Mouse (Mus musculus): ENCODE results near the gene Praf2.
A peak's percentile ranks its signal among the peaks of the same experiment; 100 is the strongest.
"Not testable (repeated sequence)": the region's sequence is repeated elsewhere in the genome, so short reads cannot be mapped to it uniquely, and the experiment has no call there.

Gene Praf2

DNA sequence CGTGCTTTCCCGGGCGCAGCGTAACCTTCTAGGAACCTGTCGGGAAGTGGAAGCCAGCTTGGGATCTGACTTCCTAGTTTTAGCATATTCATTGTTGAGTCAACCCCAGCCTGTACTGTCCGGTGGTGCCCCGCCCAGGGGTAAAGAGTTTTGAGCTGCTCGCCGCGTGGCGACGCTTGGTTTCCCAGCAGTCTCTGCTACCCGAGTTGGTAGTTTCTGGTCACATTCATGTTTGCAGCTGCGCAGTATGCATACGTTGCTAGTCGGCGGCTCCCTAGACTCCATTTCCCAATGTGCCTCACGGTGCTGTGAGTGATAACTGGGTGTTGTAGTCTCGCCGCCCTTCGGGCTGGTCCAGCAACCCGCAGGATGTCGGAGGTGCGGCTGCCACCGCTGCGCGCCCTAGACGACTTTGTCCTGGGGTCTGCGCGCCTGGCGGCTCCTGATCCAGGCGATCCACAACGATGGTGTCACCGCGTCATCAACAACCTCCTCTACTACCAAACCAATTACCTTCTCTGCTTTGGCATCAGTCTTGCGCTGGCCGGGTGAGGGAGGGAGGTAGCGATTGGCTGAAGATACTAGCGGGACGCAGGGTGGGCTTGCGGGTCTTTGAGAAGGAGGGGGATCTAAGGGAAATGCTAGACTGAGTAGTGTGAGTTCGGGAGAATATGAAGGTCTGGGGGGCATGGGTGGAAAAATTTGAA is at the start of gene Praf2:
Gene Praf2, plus strand, starts transcription at position 225 of the 707 bp plus-strand sequence.
- DNase-seq (ENCODE audit: low read depth, low spot score), result peak; percentile 74

DNA sequence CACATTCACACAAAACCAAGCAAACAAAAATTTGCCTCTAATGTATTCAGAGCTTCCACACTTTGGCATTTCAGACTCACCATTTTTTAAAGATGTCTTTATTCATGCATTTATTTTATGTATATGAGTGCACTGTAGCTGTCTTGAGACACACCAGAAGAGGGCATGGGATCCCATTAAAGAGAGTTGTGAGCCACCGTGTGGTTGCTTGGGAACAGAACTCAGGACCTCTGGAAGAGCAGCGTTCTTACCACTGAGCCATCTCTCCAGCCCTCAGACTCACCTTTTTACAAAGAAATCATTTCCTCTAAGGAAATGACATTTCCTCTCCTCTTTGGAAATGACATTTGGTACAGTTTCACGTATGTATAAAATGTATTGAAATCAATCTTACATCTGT is 49.3 kb upstream of the Praf2 start:
- DNase-seq (ENCODE audit: low read depth, low spot score), result no peak

DNA sequence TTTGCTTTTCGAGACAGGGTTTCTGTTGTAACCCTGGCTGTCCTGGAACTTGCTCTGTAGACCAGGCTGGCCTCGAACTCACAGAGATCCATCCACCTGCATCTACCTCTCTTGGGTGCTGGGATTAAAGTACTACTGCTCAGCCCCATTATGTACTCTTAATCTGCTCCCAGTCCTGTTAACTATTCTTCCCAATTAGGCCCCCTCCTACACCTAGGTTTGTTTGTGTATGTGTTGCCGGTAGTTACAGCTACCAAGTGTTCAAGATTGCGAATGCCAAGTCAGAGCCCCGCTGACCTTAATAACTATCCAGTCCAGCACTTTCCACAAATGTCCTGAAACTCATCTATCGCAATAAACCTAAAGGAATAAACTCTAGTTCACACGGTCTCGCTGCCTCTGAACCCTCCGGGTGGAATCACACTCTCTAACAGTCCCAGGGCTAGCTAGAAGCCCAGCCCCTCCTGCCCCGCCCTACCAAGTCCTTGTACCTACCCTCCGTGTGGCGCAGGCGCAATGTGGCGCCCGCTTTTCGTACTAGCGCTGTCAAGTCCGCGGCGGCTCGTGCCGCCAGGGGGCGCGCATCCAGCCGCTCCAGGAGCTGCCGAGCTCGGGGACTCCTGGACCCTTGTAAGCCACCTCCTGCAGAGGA is 48.7 kb upstream of the Praf2 start:
- no peak for DNase-seq (ENCODE audit: low read depth, low spot score)

DNA sequence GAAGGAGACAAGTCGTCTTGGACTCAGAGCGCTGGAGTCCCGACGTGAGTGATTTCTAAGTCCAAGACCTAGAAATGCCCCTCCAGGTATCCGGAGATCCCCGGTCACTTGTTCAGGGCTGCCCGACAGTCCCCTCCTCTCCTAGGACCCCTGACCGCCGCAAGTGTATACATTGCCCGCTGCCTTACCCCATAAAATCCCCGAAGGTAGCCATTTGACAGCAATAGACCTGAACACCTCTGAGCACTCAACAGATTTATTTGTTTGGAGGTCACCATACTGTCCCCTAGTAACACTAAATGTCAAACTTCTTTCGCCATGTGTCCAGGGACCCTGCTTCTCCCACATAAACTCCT is 48.2 kb upstream of the Praf2 start:
- no peak for DNase-seq (ENCODE audit: low read depth, low spot score)

DNA sequence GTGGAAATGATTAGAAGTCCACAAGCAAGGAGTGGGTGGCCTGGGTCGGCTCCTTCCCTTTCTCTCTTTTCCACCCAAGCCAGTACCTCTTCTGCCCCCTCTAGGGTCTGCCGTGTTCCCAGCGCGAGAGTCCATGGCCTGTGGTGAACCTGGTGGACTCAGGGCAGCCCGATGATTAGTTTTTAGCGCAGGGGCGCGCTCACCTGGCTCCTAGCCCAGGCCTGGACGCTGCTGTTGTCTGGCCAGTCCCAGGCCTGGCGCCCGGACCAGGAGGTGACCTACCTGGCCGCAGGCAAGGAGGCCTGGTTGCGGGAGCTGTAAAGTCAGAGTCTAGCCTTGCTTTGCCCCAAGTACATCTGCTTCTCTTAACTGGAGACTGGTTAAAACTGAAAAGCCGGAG is 47.4 kb upstream of the Praf2 start, which contains the start of gene Magix:
Gene Magix, minus strand, starts transcription at position 388 of the 400 bp plus-strand sequence.
- no peak for DNase-seq (ENCODE audit: low read depth, low spot score)

DNA sequence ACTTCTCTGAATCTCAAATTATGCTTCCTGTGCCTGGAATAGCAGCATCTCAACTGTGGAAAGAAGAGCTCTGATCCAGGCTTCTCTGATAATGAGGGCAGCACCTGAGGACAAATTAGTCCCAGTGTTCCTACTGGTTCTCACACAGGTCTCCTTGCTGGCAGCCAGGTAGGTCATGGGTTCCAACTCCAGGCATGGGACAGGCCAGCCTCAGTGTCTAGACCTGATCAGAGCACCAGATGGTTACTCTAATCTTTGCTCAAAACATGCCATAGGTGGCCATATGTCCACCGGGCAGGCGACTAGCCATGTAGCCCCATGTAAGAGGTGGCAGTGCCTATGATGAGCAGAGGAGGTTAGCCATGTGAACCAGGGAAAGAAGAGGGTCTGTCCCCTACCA is 39.9 kb upstream of the Praf2 start:
- DNase-seq (ENCODE audit: low read depth, low spot score), result no peak

DNA sequence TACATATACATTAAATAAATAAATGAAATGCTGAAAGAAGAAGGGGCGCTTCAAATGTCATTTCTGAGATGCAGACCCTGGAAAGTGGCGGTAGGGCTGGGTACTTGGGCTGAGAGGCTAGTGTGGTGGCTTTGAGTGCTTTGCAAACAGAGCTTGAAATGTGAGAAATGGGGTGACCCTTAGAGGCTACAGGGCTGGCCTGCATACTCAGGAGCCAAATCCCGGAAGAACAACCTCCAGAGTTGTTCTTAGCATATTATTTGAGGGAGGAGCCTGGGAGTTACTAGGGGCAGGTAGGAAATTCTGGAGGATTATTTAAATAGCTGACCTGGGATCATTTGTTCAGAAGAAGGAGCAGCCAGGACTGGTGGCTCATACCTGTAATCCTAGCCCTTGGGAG is 37.8 kb upstream of the Praf2 start:
- no peak for DNase-seq (ENCODE audit: low read depth, low spot score)

DNA sequence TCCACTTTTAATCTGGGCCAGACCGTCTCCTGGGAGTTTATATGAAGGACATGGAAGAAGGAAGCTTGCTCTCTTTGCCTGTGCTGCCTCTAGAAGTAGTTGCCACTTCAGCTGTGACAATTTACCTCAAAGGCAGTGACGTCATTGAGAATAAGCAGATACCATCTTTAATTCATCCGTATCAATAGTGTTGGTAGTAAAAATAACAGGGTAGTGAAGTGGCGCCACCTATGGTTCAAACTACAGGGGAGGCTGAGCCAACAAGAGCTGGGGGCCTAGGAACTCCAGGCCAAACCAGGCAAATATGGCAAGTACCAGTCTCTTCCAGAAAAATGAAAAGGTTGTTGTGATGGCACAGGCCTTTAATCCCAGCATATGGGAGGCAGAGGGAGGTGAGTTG is 35.4 kb upstream of the Praf2 start:
- no peak for DNase-seq (ENCODE audit: low read depth, low spot score)

DNA sequence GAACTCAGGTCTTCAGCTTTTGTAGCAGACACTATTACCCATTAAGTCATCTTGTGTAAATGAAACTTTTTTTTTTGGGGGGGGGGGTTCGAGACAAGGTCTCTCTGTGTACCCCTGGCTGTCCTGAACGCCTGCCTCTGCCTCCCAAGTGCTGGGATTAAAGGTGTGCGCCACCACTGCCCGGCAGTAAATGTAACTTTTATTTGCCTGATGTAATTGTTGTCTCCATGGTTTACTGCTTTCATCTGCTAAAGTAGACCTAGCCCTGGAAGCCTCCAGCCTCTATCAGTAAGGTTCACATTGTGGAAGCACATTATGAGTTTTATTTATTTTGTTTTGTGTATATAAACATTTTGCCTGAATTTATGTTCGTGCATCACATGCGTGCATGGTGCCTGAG is 31.7 kb upstream of the Praf2 start:
- no peak for DNase-seq (ENCODE audit: low read depth, low spot score)

DNA sequence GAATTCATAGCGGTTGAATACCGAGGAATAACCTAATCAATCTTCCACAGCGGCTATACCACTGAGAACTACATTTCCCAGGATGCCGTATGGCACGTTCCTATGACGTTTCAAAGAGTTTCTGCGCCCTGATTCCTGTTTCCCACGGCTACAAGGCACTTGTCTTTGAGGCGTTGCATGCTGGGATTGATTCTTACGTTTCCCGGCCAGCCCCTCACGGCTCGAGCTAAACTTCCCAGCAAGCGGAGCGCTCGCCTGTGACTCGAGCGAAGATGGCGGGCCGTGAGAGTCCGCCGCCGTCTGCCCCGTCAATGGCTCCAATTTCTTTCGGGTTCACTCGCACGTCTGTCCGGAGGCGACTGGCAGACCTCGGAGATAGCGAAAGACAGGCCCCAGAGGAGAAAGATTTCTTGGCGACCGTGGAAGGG is 31.3 kb upstream of the Praf2 start, which contains the start of gene Gpkow:
Gene Gpkow, plus strand, starts transcription at position 178 of the 428 bp plus-strand sequence.
- DNase-seq (ENCODE audit: low read depth, low spot score), result peak; percentile 86

DNA sequence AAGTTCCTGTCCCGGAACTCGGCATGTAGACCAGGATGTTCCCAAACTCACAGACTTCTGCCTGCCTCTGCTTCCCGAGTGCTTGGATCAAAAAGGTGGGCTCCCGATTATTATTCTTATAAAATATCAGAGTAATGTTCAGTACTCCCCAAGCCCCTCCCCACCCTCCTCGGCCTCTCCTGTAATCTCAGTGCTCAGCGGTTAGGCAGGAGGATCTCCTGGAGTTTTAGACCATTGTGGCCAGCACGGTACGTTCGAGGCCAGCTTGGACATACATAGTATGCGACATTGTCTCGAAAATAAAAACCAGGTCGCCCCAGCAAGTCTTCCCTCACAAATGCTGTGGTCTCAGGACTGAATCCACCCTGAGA is 14.5 kb upstream of the Praf2 start:
- not testable (repeated sequence) for DNase-seq (ENCODE audit: low read depth, low spot score)

DNA sequence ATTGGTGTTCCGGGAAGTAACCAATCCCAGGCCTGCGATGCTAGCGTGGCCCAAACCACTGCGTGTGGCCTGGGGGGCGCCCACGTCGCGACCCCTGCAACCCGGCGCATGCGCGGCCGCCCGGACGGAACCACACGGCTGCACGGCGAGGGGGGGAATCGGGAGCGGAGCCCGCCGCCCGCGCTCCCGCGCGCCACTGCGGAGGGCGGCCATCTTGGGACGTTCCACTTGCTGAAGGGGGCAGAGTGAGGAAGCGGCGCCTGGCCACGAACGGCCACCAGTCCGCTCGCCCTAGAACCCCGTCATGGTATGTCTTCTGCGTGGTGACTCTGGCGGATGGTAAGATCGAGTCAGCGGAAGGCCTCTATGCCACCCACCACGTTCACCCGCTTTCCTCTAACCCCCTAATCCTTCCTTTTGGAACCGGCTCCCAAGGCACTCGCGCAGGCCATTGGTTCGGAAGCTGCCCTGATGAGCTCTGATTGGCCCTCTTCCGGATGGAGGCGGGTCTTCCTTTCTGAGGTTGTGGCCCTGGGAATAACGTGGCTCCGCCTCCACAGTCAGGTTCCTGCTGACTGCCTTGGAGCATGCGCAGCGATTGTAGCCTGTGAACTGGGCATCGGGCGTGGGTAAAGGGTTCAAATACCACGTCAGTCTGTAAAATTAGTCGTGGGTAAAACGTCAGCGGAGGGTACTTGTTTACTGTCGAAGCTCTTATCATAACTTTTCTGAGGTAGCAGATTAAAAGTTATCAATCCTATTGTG is 13.9 kb upstream of the Praf2 start, which contains the start of gene Wdr45:
Gene Wdr45, plus strand, starts transcription at position 199 of the 765 bp plus-strand sequence.
- DNase-seq (ENCODE audit: low read depth, low spot score), result peak; percentile 89

DNA sequence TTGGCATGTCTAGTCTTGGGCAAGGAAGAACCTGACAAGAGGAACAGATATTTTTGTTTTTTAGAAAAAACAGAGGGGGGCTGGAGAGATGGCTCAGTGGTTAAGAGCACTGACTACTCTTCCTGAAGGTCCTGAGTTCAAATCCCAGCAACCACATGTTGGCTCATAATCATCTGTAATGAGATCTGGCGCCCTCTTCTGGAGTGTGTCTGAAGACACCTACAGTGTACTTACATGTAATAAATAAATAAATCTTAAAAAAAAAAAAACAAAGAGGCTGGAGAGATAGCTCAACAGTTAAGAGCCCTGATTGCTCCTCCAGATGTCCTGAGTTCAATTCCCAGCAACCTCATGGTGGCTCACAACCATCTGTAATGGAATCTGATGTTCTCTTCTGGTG is 12.2 kb upstream of the Praf2 start:
- not testable (repeated sequence) for DNase-seq (ENCODE audit: low read depth, low spot score)

DNA sequence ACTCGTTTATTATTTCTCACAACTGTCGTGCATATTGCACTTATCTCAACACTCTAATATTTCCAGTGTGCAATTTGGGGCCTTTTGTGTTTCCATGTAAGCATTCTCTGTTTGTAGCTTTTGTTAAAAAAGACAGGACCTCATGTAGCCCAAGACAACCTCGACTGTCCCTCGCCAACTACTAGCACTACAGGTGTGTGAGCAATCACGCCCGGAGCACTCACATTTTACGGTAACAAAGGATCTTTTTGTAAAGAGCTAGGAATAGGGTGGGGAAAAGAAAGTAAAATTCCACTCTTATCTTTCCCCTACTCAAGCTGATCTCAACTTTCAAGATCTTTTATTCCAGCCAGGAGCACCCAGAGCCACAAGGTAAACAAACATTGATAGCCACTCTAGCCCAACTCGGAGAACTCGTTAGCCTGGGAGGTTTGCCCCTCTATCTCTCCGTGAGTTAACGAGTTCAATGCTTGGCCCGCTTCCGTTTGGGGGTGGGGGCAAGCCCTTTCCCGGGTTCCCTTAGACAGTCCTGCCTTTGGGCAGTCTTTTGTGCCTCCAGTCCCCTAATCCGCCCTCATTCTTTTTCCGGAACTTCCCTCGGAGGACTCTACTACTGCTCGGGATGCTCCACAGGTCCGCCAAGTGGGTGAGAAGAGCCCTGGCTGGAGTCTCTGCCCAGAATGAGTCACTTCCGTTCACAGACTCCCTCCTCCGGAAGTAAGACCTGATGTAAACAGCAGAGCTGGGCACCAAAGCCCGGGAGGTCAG is 6.5 kb upstream of the Praf2 start, which contains the start of gene Gm45208:
Gene Gm45208, plus strand, starts transcription at position 732 of the 768 bp plus-strand sequence.
- peak; percentile 58 for DNase-seq (ENCODE audit: low read depth, low spot score)

DNA sequence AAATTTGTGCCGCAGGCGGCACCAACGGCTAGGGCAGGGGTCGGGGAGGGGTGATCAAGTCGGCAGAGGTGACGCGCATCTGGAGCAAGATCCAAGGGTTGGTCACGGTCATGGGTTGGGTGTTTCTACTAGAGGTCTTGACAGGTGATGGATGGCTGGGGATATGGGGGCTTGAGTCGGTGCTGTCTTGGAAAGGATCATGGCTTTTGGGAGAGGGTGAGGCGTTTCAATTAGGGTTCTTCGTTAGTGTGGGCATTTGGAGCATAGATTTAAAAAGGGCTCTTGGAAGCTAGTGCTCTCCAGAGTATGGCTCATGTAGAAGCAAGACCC is 6.0 kb upstream of the Praf2 start:
- no peak for DNase-seq (ENCODE audit: low read depth, low spot score)

DNA sequence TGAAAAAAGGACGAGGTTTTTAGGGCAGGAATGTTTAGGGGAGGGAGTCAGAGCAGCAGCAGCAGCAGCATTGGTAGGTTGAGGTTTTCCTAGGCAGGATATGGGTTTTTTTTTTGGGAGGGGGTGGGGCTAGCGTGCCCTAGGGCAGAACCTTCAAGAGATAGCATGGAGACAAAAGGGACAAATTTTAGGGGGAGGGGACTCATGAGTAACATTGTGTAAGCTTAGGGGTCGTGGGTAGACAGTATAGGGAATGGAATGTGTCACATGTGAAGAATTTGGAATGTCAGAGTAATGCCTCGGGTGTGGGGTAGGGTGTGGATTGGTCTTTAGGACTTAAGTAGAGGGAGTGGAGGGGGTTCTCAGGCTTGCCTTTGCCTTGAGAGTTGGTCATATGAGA is 5.5 kb upstream of the Praf2 start:
- no peak for DNase-seq (ENCODE audit: low read depth, low spot score)

DNA sequence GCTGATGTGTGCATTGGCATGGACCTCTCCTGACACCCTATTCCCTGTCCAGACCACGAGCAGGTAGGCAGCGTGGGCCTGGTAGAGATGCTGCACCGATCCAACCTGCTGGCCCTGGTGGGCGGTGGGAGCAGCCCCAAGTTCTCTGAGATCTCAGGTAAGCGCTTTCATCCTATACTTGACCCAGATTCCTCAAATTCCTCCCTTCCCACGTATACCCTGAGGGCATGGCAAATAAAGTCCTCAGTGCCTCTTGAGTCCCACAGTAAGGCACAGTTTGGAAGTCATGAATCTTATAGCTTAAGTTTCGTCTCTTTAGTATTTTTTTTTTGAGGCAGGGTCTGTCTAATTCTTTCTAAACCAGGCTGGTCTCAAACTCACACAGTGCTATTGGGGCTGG is 4.1 kb upstream of the Praf2 start:
- no peak for DNase-seq (ENCODE audit: low read depth, low spot score)

DNA sequence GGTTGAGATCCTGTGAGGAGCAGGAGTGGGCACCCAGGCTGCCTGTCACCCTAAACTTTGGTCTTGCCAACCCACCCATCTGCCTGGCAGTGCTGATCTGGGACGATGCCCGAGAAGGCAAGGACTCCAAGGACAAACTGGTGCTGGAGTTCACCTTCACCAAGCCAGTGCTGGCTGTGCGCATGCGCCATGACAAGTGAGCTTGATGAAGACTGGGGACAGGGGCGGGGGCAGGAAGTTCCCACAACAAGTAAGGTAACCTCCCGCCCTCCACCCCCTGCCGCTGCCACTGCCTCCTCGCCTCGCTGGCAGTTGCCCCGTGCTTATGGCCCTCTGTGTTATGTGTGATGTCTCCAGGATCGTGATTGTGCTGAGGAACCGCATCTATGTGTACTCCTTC is 2.4 kb upstream of the Praf2 start:
- no peak for DNase-seq (ENCODE audit: low read depth, low spot score)

DNA sequence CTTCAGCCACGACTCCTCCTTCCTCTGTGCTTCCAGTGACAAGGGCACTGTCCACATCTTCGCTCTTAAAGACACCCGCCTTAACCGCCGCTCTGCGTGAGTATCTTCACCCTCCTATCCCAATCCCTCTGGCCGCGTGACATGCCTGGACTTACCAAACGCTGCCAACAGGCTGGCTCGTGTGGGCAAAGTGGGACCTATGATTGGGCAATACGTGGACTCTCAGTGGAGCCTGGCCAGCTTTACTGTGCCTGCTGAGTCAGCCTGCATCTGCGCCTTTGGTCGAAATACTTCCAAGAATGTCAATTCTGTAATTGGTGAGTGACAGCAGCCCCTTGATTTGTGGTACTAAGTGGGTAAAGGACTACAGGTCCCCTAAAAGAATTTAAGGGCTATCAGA is 1.1 kb upstream of the Praf2 start:
- DNase-seq (ENCODE audit: low read depth, low spot score), result no peak

DNA sequence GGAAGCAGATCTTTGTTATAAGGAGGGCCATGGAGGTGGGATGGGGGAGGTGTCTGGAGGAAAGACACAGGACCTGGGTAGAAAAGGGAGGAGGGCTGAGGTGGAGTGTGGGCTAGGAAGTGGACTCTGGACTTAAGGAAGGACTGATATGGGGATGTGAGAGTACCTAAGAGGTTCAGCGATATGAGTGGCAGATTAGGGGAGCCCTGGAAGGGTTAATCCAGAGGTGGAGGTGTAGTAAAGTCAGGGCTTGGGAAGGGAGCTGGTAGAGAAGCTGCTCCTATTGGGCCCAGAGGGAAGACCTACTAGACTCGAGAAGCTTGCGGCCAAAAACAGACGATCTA is 655 bp downstream of the Praf2 start:
- DNase-seq (ENCODE audit: low read depth, low spot score), result no peak

DNA sequence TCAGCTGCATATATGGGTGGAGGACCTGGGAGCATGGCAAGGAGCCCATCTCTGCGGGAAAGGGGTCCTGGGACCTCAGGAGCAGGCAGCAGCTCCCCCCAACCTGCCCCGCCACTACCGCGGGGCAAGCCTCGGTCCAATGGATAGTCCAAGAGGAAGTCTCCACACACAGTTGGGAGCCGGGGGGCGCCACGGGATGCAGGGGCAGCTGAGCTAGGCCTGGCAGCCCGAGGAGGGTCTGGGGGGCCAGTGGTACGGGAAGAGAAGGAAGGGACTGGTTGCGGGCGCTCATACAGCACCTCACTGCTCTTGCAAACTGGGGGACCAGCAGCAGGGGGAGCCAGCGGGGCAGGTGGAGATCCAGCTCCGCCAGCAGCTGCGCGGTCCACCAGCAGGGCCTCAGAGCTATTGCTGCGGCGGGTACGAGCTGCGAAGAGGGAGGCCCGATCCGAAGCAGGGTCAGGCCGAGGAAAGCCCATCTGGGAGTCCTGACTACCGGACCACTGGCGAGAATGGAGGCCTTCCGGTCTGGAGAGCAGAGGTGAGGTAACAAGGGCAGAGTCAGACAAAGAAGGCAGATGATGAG is 5.4 kb downstream of the Praf2 start:
- no peak for DNase-seq (ENCODE audit: low read depth, low spot score)
